Mouse (Mus musculus) cortical plate, adult 2 months (tissue): Measurements from ENCODE around the gene Tstd3.

ENCODE experiments used
- CTCF ChIP-seq: fragments of 200-500 bp; IDR thresholded peaks from 2 replicates; pipeline ENCODE4 v1.5.1; 2011; ENCODE audit warnings: mild to moderate bottlenecking, control low read depth, low read length; ENCODE audit not compliant: insufficient read depth; ENCODE audit errors: extremely low read depth
- POLR2A ChIP-seq: fragments of 200-500 bp; IDR thresholded peaks from 2 replicates; pipeline ENCODE4 v1.6.1; 2011; ENCODE audit warnings: mild to moderate bottlenecking, low read length, control low read depth; ENCODE audit not compliant: insufficient read depth; ENCODE audit errors: extremely low read depth

- TF ChIP-seq POLR2A: no peak
- no peak for TF ChIP-seq CTCF
Measured at GRCm38 (mm10) chr4:21776946-21777265, 9.9 kb upstream of the Tstd3 start.
